Mouse (Mus musculus) thymus, postnatal 0 days (tissue): ENCODE data around the gene Taar2. TPM values are rescaled to one million over a fixed set of nuclear protein-coding genes. Genes with fewer than 3 reads are reported as not detected.

Experiments used
- DNase-seq: peaks from one replicate; pipeline ENCODE4 v3.0.0-alpha.2; 2015; ENCODE audit warnings: low spot score
- polyA plus RNA-seq: library from polyadenylated mRNA; unstranded; fragments of >200 nt; fragmentation: Nextera tagmentation; extraction: Ambion mirVana; gene quantifications from 2 replicates; pipeline ENCODE4 v1.2.1, GENCODE M21; 2015

Gene Taar2
- not detected in 2 replicates for polyA plus RNA-seq

DNA sequence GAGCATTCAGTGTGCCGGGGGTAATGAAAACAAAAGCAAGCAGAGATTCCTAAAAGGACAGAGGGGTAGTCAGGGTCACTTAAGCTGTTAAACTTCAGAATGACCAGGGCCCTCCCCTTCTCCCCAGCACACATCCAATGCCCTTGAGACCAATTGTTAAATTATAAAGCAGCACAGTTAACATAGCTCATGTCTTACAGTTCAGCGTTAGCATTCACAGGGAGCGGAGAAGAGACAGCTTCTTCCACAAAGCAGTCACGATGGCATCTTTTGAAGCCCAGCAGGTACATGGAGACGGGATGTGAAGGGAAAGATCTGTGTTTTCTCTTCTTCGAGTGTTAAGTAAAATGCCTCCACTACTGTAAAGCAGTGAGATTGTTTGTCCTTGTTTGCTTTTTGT, at the start of gene Taar2:
TSS of gene Taar2 (plus strand) at position 261 of the 400 bp plus-strand sequence.
- DNase-seq = no peak

DNA sequence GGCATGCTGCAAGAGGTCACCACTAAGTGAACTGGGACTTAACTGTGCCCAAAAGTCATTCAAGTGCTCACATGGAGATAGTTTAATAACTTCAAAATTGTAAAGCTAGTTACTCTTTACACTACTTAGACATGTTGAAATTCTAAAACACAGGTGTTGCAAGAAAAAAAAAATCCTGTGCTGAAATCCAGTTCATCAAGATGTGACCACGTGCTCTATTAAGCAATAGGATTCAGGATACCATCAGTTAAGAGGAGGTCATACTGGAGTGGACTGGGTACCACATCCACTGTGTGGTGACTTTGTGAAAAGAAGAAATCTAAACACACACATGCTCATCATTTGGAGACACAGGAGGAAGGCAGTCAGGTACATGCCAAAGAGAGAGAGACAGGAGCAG, 45.4 kb upstream of the Taar2 start:
- no peak for DNase-seq

DNA sequence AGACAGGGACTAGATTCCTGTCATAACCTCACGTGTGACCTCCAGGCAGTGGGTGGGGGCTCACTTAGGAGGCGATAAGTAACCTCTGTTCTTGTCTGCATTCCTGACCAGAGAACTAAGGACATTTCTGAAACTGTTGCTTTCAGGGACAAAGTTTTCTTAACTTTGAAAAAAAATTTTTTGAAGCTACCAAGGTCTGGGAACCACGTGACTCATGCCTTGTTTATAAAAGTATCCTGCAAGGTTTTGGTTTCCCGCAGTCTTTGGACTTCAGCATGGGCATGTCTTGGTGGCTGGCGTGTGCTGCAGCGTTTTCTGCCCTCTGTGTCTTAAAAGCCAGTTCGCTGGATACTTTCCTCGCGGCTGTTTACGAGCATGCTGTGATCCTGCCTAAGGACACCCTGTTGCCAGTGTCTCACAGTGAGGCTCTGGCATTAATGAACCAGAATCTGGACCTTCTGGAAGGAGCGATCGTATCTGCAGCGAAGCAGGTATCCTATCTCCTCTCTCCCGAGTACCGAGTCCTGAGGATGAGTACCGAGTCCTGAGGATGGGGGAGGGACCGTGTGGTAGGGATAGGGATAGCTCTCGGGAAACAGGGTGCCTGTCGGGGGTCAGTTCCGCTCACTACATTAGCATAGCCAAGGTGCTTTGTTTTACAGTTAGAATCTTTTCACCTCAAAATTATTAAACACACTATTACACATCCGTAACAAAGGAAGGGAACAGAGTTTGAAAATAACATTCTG, 43.6 kb upstream of the Taar2 start, which contains the start of gene Vnn1:
TSS of gene Vnn1 (plus strand) at position 88 of the 749 bp plus-strand sequence.
- DNase-seq = no peak

DNA sequence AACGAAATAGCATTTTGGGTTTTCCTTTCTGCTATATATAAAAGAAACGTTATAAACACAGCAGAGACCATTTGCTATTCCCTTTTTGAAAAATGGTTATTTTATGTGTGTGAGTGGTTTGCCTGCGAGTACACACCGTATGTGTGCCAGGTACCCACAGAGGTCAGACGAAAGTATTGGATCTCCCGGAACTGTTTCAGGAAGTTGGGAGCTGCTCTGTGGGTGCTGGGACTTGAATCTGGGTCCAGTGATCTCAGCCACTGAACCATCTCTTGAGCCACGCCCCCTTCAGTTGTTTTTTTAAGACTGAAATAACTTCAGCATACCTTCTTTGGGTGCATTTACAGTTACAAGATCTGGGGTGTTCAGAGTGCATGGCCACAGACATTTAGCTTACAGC, 43.0 kb upstream of the Taar2 start:
- DNase-seq = no peak

GRCm38 (mm10) chr10:23901119-23901518, 37.3 kb upstream of the Taar2 start:
- DNase-seq = no peak

DNA sequence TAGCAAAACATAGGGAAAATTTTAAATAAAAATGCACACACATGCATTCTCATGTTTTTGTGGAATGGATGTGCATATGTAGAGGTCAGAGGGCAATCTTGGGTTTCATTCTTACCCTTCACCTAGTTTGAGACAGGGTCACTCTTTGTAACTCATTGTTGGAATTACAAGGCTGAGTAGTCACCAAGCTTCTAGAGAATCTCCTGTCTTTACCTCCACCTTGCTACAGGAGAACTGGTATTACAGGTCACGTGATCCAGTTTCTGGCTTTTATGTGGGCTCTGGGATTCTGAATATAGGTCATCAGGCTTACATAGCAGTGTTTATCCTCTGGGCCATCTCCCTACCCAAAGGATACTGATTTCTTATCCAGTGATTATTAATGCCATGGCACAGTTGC, 32.7 kb upstream of the Taar2 start:
- DNase-seq = no peak

- DNase-seq = no peak
Observed at GRCm38 (mm10) chr10:23920056-23920455, 18.3 kb upstream of the Taar2 start, which contains the start of gene Taar1. TSS of gene Taar1 (plus strand) at chr10:23920356.

- DNase-seq = no peak
Observed at GRCm38 (mm10) chr10:23922468-23922867, 15.9 kb upstream of the Taar2 start.

DNA sequence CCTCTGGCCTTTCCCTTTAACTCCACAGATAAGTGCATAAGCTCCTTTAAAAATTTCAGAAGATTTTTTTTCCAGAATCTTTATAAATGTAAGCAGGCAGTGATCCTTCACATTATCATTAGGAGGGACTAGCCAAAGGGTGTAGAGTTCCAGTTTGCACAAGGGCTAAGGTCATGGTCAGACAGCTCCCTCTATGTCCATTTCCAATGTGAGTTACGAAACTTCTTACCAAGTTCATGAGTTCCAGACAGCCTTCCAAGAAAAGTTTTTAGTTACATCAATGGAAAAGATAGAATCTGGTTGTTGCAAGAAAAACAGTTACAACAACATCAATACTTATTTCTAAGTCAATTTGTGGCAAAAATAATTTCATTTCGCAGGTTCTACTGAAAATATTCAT, 14.4 kb upstream of the Taar2 start:
- no peak for DNase-seq

DNA sequence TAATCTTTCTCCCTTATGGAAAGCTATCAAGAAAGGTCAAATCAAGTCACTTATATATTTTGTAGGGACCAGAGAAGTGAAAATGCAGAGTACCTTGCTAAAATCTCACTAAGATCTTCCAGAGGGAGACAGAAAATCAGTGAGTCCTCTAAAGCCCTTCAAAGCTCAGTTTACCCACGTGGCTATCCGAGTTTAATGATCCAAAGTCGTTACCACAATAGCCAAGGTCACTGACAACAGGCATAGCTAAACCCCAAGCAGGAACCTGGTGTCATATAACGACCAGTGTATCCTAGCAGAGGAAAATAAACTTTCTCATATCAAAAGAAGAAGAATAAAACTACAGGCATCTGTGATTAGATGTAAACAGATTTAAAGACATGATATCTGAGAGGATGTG, 759 bp upstream of the Taar2 start:
- no peak for DNase-seq

- peak; percentile 2 for DNase-seq
Observed at GRCm38 (mm10) chr10:23942465-23942864, 4.1 kb downstream of the Taar2 start.

GRCm38 (mm10) chr10:23948026-23948425, 9.7 kb downstream of the Taar2 start:
- DNase-seq = no peak

DNA sequence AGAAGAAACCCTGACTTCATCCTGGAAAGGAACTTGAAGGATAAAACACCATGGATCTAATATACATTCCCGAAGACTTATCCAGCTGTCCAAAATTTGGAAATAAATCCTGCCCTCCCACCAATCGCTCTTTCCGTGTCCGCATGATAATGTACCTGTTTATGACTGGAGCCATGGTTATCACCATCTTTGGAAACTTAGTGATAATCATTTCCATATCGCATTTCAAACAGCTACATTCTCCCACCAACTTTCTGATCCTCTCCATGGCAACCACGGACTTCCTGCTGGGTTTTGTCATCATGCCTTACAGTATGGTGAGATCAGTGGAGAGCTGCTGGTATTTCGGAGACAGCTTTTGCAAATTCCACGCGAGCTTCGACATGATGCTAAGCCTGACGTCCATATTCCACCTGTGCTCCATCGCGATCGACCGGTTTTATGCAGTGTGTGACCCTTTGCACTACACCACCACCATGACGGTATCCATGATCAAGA, 11.2 kb downstream of the Taar2 start, which contains the start of gene Taar3:
TSS of gene Taar3 (plus strand) at position 51 of the 498 bp plus-strand sequence.
- DNase-seq = no peak

GRCm38 (mm10) chr10:23951714-23952113, 13.3 kb downstream of the Taar2 start:
- no peak for DNase-seq

GRCm38 (mm10) chr10:23959071-23959470, 20.7 kb downstream of the Taar2 start:
- DNase-seq = no peak

- DNase-seq = no peak
Observed at GRCm38 (mm10) chr10:23960444-23960915, 22.1 kb downstream of the Taar2 start, which contains the start of gene Taar4. TSS of gene Taar4 (plus strand) at chr10:23960494.

DNA sequence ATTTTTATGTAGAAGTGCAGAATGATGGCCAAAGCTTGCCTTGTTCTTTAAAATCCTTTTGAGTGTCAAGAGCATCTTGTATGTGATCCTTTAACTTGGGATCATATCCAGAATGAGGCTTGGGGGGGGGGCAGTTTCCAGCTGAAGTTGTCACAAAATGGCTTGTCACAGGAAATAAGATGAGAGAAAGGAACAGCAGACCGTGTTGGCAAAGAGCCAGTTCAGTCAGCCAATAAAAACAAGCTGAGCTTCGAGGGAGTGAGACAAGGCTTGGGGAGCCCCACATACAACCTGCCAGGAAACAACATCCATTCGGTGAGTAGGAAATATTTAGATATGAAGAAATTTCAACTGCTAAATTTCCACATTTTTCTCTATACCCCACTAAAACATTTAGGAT, 25.1 kb downstream of the Taar2 start:
- no peak for DNase-seq

- peak; percentile 2 for DNase-seq
Observed at GRCm38 (mm10) chr10:23964921-23965610, 26.7 kb downstream of the Taar2 start.

DNA sequence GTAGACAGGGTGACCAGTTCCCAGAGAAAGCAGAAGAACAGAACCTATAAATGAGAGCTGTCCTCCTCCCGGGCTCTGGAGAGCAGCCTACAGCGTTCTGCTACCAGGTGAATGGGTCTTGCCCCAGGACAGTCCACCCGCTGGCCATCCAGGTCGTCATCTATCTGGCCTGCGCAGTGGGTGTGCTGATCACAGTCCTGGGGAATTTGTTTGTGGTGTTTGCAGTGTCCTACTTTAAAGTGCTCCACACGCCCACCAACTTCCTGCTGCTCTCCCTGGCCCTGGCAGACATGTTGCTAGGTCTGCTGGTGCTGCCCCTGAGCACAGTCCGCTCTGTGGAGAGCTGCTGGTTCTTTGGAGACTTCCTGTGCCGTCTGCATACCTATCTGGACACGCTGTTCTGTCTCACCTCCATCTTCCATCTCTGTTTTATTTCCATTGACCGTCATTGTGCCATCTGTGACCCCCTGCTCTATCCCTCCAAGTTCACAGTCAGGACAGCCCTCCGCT, 32.3 kb downstream of the Taar2 start, which contains the start of gene Taar5:
TSS of gene Taar5 (plus strand) at position 51 of the 510 bp plus-strand sequence.
- no peak for DNase-seq

GRCm38 (mm10) chr10:23971256-23971655, 32.9 kb downstream of the Taar2 start:
- no peak for DNase-seq

DNA sequence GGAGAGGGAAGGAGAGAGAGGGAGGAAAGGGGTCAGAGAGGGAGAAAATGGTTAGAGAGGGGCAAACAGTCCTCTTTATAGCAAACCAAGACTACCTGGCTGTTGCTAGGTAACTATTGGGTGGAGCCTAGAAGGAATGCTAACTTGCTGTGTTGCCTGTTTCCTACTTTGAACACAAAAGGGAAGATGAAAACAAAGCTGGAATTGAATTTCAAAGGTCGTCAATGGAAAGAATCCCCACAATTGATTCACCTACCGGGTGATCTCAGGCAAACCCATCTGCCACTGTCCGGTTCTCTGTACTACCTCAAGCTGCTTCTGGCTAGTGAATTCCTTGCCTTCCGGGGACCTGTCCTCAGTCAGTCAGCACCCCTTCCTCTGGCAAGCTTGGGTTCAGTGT, 39.6 kb downstream of the Taar2 start:
- DNase-seq = no peak
